Mouse (Mus musculus): ENCODE measurements at regions not wholly inside any gene's neighbourhood (a gene's known extent, or its start where the extent isn't known, plus 50 kb on each side); places are given as distances from the start of the nearest gene placed in this dataset.

- TF ChIP-seq CTCF (IDR thresholded peaks at IDR 0.05; ENCODE audit: extremely low read depth, insufficient read depth, low read length) = no peak
- TF ChIP-seq POLR2A (IDR thresholded peaks at IDR 0.05; ENCODE audit: extremely low read depth, insufficient read depth, low read length) = no peak
These were observed 168.7 kb upstream of the Rpl38 start for GRCm38 (mm10) chr11:114499665-114500064.
